Mouse (Mus musculus) liver, postnatal 0 days (tissue): ENCODE results near the gene Cnksr3. TPM values are rescaled to one million over a fixed set of nuclear protein-coding genes. Genes with fewer than 3 reads are reported as not detected.

Experiments
- ATAC-seq: fragments of 200-750 bp; cut with Nextera tagmentation; 2 replicates; pipeline ENCODE4 v1.8.0; 2017; ENCODE audit warnings: mild to moderate bottlenecking, moderate library complexity
- DNase-seq: peaks from one replicate; pipeline ENCODE4 v3.0.0-alpha.2; 2016
- H3K27ac ChIP-seq: fragments of 300-500 bp; sonication (generic); 2 replicates; pipeline ENCODE4 v1.5.1; 2014; ENCODE audit warnings: antibody characterized with exemption, moderate library complexity, mild to moderate bottlenecking, low read depth
- H3K27me3 ChIP-seq: fragments of 300-500 bp; sonication (generic); 2 replicates; pipeline ENCODE4 v1.6.1; 2014; ENCODE audit warnings: low read length, control low read depth, mixed read lengths; ENCODE audit not compliant: insufficient read depth
- H3K36me3 ChIP-seq: fragments of 300-500 bp; sonication (generic); replicated peaks from 2 replicates; pipeline ENCODE4 v1.6.1; 2014; ENCODE audit warnings: mild to moderate bottlenecking, control low read depth, low read length, moderate library complexity, mixed read lengths; ENCODE audit not compliant: insufficient read depth
- H3K4me1 ChIP-seq: fragments of 300-500 bp; sonication (generic); 2 replicates; pipeline ENCODE4 v1.6.1; 2014; ENCODE audit warnings: antibody characterized with exemption, mild to moderate bottlenecking, control low read depth; ENCODE audit not compliant: insufficient read depth
- H3K4me2 ChIP-seq: fragments of 300-500 bp; sonication (generic); 2 replicates; pipeline ENCODE4 v1.6.1; 2014; ENCODE audit warnings: low read depth, mild to moderate bottlenecking, low read length, moderate library complexity, mixed read lengths
- H3K4me3 ChIP-seq: fragments of 300-500 bp; sonication (generic); 2 replicates; pipeline ENCODE4 v1.5.1; 2014; ENCODE audit warnings: low read depth, low read length
- H3K9ac ChIP-seq: fragments of 300-500 bp; sonication (generic); replicated peaks from 2 replicates; pipeline ENCODE4 v1.6.1; 2014; ENCODE audit warnings: mild to moderate bottlenecking, moderate library complexity
- H3K9me3 ChIP-seq: fragments of 300-500 bp; sonication (generic); 2 replicates; pipeline ENCODE4 v1.6.1; 2016; ENCODE audit warnings: mild to moderate bottlenecking, control low read depth, low read length, mixed read lengths
- CTCF ChIP-seq: sonication (generic); IDR thresholded peaks from 2 replicates; pipeline ENCODE4 v1.5.1; 2016; ENCODE audit warnings: antibody characterized with exemption, low read depth
- EP300 ChIP-seq: IDR thresholded peaks from 2 replicates; pipeline ENCODE4 v1.6.1; 2016; ENCODE audit warnings: antibody characterized with exemption, low read depth, mild to moderate bottlenecking
- WGBS: fragments of 180-500 bp; shearing (Covaris S2); extraction: QIAGEN DNeasy Blood & Tissue Kit; methylation state at CpG from one replicate; pipeline ENCODE4 v1.1.7; 2014; ENCODE audit not compliant: insufficient replicate concordance; 5-methylcytosine and 5-hydroxymethylcytosine counted together
- polyA plus RNA-seq: library from polyadenylated mRNA; unstranded; fragments of >200 nt; fragmentation: Nextera tagmentation; extraction: Ambion mirVana; gene quantifications from 2 replicates; pipeline ENCODE4 v1.2.1, GENCODE M21; 2015

The Cnksr3 gene
- polyA plus RNA-seq, 1 experiment from 2014 or later = 3.8 TPM

GRCm38 (mm10) chr10:7070924-7071323 lies 141.1 kb downstream of the Cnksr3 start:
- H3K36me3 ChIP-seq = no peaks in the 10 kb centered on the region
- DNase-seq (no peak), ATAC-seq (no peak)
- 85% methylated on average over 5 of the region's 5 CpGs for WGBS
- H3K27me3 ChIP-seq = no peaks in the 10 kb centered on the region
- H3K27ac ChIP-seq = no peak overlapping the region
- TF ChIP-seq CTCF = no peak
- no peak for TF ChIP-seq EP300
- no peaks in the 10 kb centered on the region; the same call in 1 of the 2 replicates for H3K4me1 ChIP-seq
- no peak overlapping the region for H3K9ac ChIP-seq
- H3K4me3 ChIP-seq = no peak overlapping the region
- no peak overlapping the region for H3K4me2 ChIP-seq
- no peaks in the 10 kb centered on the region for H3K9me3 ChIP-seq

- WGBS = 60% methylated on average over 8 of the region's 8 CpGs
- no peaks in the 10 kb centered on the region for H3K36me3 ChIP-seq
- no peak for DNase-seq
- no peak overlapping the region for H3K4me3 ChIP-seq
- H3K4me1 ChIP-seq = peaks cover 3% of the 10 kb centered on the region; the same call in 1 of the 2 replicates
- ATAC-seq = no peak
- no peak overlapping the region for H3K9ac ChIP-seq
- no peak overlapping the region for H3K27ac ChIP-seq
- TF ChIP-seq CTCF = no peak
- TF ChIP-seq EP300 = no peak
- no peaks in the 10 kb centered on the region for H3K9me3 ChIP-seq
- H3K4me2 ChIP-seq = no peak overlapping the region
- no peaks in the 10 kb centered on the region for H3K27me3 ChIP-seq
Observed at GRCm38 (mm10) chr10:7070100-7070835, 141.8 kb downstream of the Cnksr3 start.

GRCm38 (mm10) chr10:7069090-7069489 lies 142.9 kb downstream of the Cnksr3 start:
- H3K4me3 ChIP-seq = no peak overlapping the region
- ATAC-seq = no peak
- H3K4me2 ChIP-seq = no peak overlapping the region
- H3K36me3 ChIP-seq = no peaks in the 10 kb centered on the region
- no peaks in the 10 kb centered on the region for H3K27me3 ChIP-seq
- peaks cover 3% of the 10 kb centered on the region; the same call in 1 of the 2 replicates for H3K4me1 ChIP-seq
- TF ChIP-seq CTCF = no peak
- no peak overlapping the region for H3K27ac ChIP-seq
- DNase-seq = no peak
- H3K9me3 ChIP-seq = no peaks in the 10 kb centered on the region
- WGBS = 82% methylated on average over 2 of the region's 2 CpGs
- no peak overlapping the region for H3K9ac ChIP-seq

Other genes starting within 250 kb of the Cnksr3 start
- 0.85 and 1.1 TPM in 2 replicates for gene Ipcef1, start 159.8 kb downstream of the Cnksr3 start, polyA plus RNA-seq